Mouse (Mus musculus) intestine, embryonic 15.5 days (tissue): ENCODE results near the gene Ica1. TPM values are rescaled to one million over a fixed set of nuclear protein-coding genes. Genes with fewer than 3 reads are reported as not detected.

ENCODE experiments used
- ATAC-seq: fragments of 200-750 bp; cut with Nextera tagmentation; 2 replicates; pipeline ENCODE4 v1.8.0; 2017; ENCODE audit warnings: moderate TSS enrichment, moderate library complexity
- H3K27ac ChIP-seq: fragments of 300-500 bp; sonication (generic); 2 replicates; pipeline ENCODE4 v1.5.1; 2015; ENCODE audit warnings: mild to moderate bottlenecking, inconsistent platforms
- H3K27me3 ChIP-seq: fragments of 300-500 bp; sonication (generic); replicated peaks from 2 replicates; pipeline ENCODE4 v1.6.1; 2015; ENCODE audit warnings: inconsistent platforms
- H3K36me3 ChIP-seq: fragments of 300-500 bp; sonication (generic); 2 replicates; pipeline ENCODE4 v1.6.1; 2015; ENCODE audit warnings: inconsistent platforms
- H3K4me1 ChIP-seq: fragments of 300-500 bp; sonication (generic); replicated peaks from 2 replicates; pipeline ENCODE4 v1.6.1; 2015; ENCODE audit warnings: inconsistent platforms
- H3K4me2 ChIP-seq: fragments of 300-500 bp; sonication (generic); replicated peaks from 2 replicates; pipeline ENCODE4 v1.6.1; 2015; ENCODE audit warnings: mild to moderate bottlenecking, inconsistent platforms
- H3K4me3 ChIP-seq: fragments of 300-500 bp; sonication (generic); replicated peaks from 2 replicates; pipeline ENCODE4 v1.5.1; 2015; ENCODE audit warnings: inconsistent platforms
- H3K9ac ChIP-seq: fragments of 300-500 bp; sonication (generic); 2 replicates; pipeline ENCODE4 v1.6.1; 2015; ENCODE audit warnings: inconsistent platforms
- H3K9me3 ChIP-seq: fragments of 300-500 bp; sonication (generic); 2 replicates; pipeline ENCODE4 v1.6.1; 2016; ENCODE audit warnings: inconsistent platforms
- WGBS: fragments of 180-500 bp; shearing (Covaris S2); methylation state at CpG from one replicate; pipeline ENCODE4 v1.1.7; 2015; 5-methylcytosine and 5-hydroxymethylcytosine counted together
- polyA plus RNA-seq: library from polyadenylated mRNA; unstranded; fragments of >200 nt; fragmentation: Nextera tagmentation; extraction: Ambion mirVana; gene quantifications from 2 replicates; pipeline ENCODE4 v1.2.1, GENCODE M21; 2015

Gene Ica1
- polyA plus RNA-seq, 1 experiment from 2014 or later, result 19.5 TPM

- no peaks in the 10 kb centered on the region for H3K36me3 ChIP-seq
- no peak overlapping the region for H3K4me3 ChIP-seq
- no peak overlapping the region for H3K9ac ChIP-seq
- 71% methylated on average over 10 of the region's 10 CpGs for WGBS
- H3K4me2 ChIP-seq, result no peak overlapping the region
- 0 out of 2 replicates have a peak, but pooled peaks have one; percentile 50 for ATAC-seq
- no peaks in the 10 kb centered on the region for H3K9me3 ChIP-seq
- H3K27ac ChIP-seq, result no peak overlapping the region
- no peaks in the 10 kb centered on the region for H3K27me3 ChIP-seq
- peaks cover 2% of the 10 kb centered on the region; the same call in 1 of the 2 replicates for H3K4me1 ChIP-seq
Observed at GRCm38 (mm10) chr6:8648185-8648901, 129.9 kb downstream of the Ica1 start.

GRCm38 (mm10) chr6:8647513-8648184, 130.6 kb downstream of the Ica1 start:
- peaks cover 2% of the 10 kb centered on the region; the same call in 1 of the 2 replicates for H3K4me1 ChIP-seq
- H3K27ac ChIP-seq, result no peak overlapping the region
- 87% methylated on average over 7 of the region's 7 CpGs for WGBS
- no peak for ATAC-seq
- H3K9me3 ChIP-seq, result no peaks in the 10 kb centered on the region
- H3K27me3 ChIP-seq, result no peaks in the 10 kb centered on the region
- no peak overlapping the region for H3K9ac ChIP-seq
- H3K4me3 ChIP-seq, result no peak overlapping the region
- H3K4me2 ChIP-seq, result no peak overlapping the region
- no peaks in the 10 kb centered on the region for H3K36me3 ChIP-seq

- H3K27me3 ChIP-seq, result no peaks in the 10 kb centered on the region
- no peaks in the 10 kb centered on the region for H3K36me3 ChIP-seq
- no peaks in the 10 kb centered on the region for H3K9me3 ChIP-seq
- no peak overlapping the region for H3K4me2 ChIP-seq
- no peak overlapping the region for H3K27ac ChIP-seq
- no peak for ATAC-seq
- no peak overlapping the region for H3K9ac ChIP-seq
- H3K4me3 ChIP-seq, result no peak overlapping the region
- WGBS, result 60% methylated on average over 2 of the region's 2 CpGs
- H3K4me1 ChIP-seq, result peaks cover 2% of the 10 kb centered on the region; the same call in 1 of the 2 replicates
Observed at GRCm38 (mm10) chr6:8645708-8646107, 132.6 kb downstream of the Ica1 start.

GRCm38 (mm10) chr6:8644703-8645102, 133.6 kb downstream of the Ica1 start:
- Histone ChIP-seq H3K9me3 (no peaks in the 10 kb centered on the region), H3K36me3 (no peaks in the 10 kb centered on the region), H3K27ac (peak overlapping the region; percentile 40; the same call in 1 of the 2 replicates), H3K4me1 (peaks cover 2% of the 10 kb centered on the region; the same call in 1 of the 2 replicates), H3K4me2 (0 out of 2 replicates have a peak overlapping the region, but pooled peaks have one; percentile 11), H3K9ac (no peak overlapping the region), H3K4me3 (no peak overlapping the region), H3K27me3 (no peaks in the 10 kb centered on the region)
- peak; percentile 46; the same call in 1 of the 2 replicates for ATAC-seq
- 49% methylated on average over 10 of the region's 10 CpGs for WGBS

GRCm38 (mm10) chr6:8640863-8641262, 137.4 kb downstream of the Ica1 start:
- no peaks in the 10 kb centered on the region for H3K36me3 ChIP-seq
- no peaks in the 10 kb centered on the region for H3K27me3 ChIP-seq
- H3K4me2 ChIP-seq, result no peak overlapping the region
- no peak overlapping the region for H3K9ac ChIP-seq
- H3K4me3 ChIP-seq, result no peak overlapping the region
- ATAC-seq, result no peak
- WGBS, result 84% methylated on average over 5 of the region's 5 CpGs
- H3K4me1 ChIP-seq, result peaks cover 2% of the 10 kb centered on the region; the same call in 1 of the 2 replicates
- no peaks in the 10 kb centered on the region for H3K9me3 ChIP-seq
- H3K27ac ChIP-seq, result no peak overlapping the region

- Histone ChIP-seq H3K4me2 (no peak overlapping the region), H3K4me3 (no peak overlapping the region), H3K27ac (no peak overlapping the region), H3K27me3 (no peaks in the 10 kb centered on the region), H3K9me3 (no peaks in the 10 kb centered on the region), H3K36me3 (no peaks in the 10 kb centered on the region), H3K9ac (no peak overlapping the region), H3K4me1 (no peaks in the 10 kb centered on the region)
- no peak for ATAC-seq
- 68% methylated on average over 2 of the region's 2 CpGs for WGBS
Observed at GRCm38 (mm10) chr6:8639526-8639925, 138.8 kb downstream of the Ica1 start.

GRCm38 (mm10) chr6:8638899-8639298, 139.4 kb downstream of the Ica1 start:
- WGBS, result 77% methylated on average over 4 of the region's 4 CpGs
- H3K9me3 ChIP-seq, result no peaks in the 10 kb centered on the region
- H3K27me3 ChIP-seq, result no peaks in the 10 kb centered on the region
- H3K4me1 ChIP-seq, result no peaks in the 10 kb centered on the region
- no peaks in the 10 kb centered on the region for H3K36me3 ChIP-seq
- H3K4me3 ChIP-seq, result no peak overlapping the region
- no peak for ATAC-seq
- no peak overlapping the region for H3K9ac ChIP-seq
- no peak overlapping the region for H3K27ac ChIP-seq
- no peak overlapping the region for H3K4me2 ChIP-seq

GRCm38 (mm10) chr6:8638122-8638521, 140.2 kb downstream of the Ica1 start:
- ATAC-seq, result no peak
- H3K27me3 ChIP-seq, result no peaks in the 10 kb centered on the region
- no peak overlapping the region for H3K4me3 ChIP-seq
- no peak overlapping the region for H3K9ac ChIP-seq
- WGBS, result 89% methylated on average over 4 of the region's 4 CpGs
- no peaks in the 10 kb centered on the region for H3K36me3 ChIP-seq
- no peaks in the 10 kb centered on the region for H3K9me3 ChIP-seq
- no peaks in the 10 kb centered on the region for H3K4me1 ChIP-seq
- H3K4me2 ChIP-seq, result no peak overlapping the region
- no peak overlapping the region for H3K27ac ChIP-seq

GRCm38 (mm10) chr6:8632701-8633100, 145.6 kb downstream of the Ica1 start:
- no peak for ATAC-seq
- Histone ChIP-seq H3K4me2 (no peak overlapping the region), H3K36me3 (no peaks in the 10 kb centered on the region), H3K27me3 (no peaks in the 10 kb centered on the region), H3K27ac (no peak overlapping the region), H3K9ac (no peak overlapping the region), H3K4me1 (no peaks in the 10 kb centered on the region), H3K9me3 (no peaks in the 10 kb centered on the region), H3K4me3 (no peak overlapping the region)
- WGBS, result 86% methylated on average over 4 of the region's 4 CpGs

GRCm38 (mm10) chr6:8631986-8632632, 146.2 kb downstream of the Ica1 start:
- H3K27me3 ChIP-seq, result no peaks in the 10 kb centered on the region
- H3K36me3 ChIP-seq, result no peaks in the 10 kb centered on the region
- no peak overlapping the region for H3K9ac ChIP-seq
- H3K4me2 ChIP-seq, result no peak overlapping the region
- no peak overlapping the region for H3K4me3 ChIP-seq
- no peaks in the 10 kb centered on the region for H3K9me3 ChIP-seq
- H3K27ac ChIP-seq, result no peak overlapping the region
- H3K4me1 ChIP-seq, result no peaks in the 10 kb centered on the region
- WGBS, result 65% methylated on average over 5 of the region's 5 CpGs
- no peak for ATAC-seq

GRCm38 (mm10) chr6:8631362-8631761, 146.9 kb downstream of the Ica1 start:
- Histone ChIP-seq H3K4me3 (no peak overlapping the region), H3K4me1 (no peaks in the 10 kb centered on the region), H3K27me3 (no peaks in the 10 kb centered on the region), H3K27ac (no peak overlapping the region), H3K4me2 (no peak overlapping the region), H3K9ac (no peak overlapping the region), H3K36me3 (no peaks in the 10 kb centered on the region), H3K9me3 (no peaks in the 10 kb centered on the region)
- 77% methylated on average over 8 of the region's 8 CpGs for WGBS
- no peak for ATAC-seq

GRCm38 (mm10) chr6:8630531-8630930, 147.8 kb downstream of the Ica1 start:
- H3K27ac ChIP-seq, result no peak overlapping the region
- no peaks in the 10 kb centered on the region for H3K36me3 ChIP-seq
- no peak overlapping the region for H3K9ac ChIP-seq
- no peaks in the 10 kb centered on the region for H3K27me3 ChIP-seq
- no peaks in the 10 kb centered on the region for H3K4me1 ChIP-seq
- WGBS, result 75% methylated on average over 7 of the region's 7 CpGs
- H3K4me3 ChIP-seq, result no peak overlapping the region
- no peaks in the 10 kb centered on the region for H3K9me3 ChIP-seq
- no peak for ATAC-seq
- no peak overlapping the region for H3K4me2 ChIP-seq
